ENCODE assay signal across 8 mouse cellular contexts in the genomic region with DNA sequence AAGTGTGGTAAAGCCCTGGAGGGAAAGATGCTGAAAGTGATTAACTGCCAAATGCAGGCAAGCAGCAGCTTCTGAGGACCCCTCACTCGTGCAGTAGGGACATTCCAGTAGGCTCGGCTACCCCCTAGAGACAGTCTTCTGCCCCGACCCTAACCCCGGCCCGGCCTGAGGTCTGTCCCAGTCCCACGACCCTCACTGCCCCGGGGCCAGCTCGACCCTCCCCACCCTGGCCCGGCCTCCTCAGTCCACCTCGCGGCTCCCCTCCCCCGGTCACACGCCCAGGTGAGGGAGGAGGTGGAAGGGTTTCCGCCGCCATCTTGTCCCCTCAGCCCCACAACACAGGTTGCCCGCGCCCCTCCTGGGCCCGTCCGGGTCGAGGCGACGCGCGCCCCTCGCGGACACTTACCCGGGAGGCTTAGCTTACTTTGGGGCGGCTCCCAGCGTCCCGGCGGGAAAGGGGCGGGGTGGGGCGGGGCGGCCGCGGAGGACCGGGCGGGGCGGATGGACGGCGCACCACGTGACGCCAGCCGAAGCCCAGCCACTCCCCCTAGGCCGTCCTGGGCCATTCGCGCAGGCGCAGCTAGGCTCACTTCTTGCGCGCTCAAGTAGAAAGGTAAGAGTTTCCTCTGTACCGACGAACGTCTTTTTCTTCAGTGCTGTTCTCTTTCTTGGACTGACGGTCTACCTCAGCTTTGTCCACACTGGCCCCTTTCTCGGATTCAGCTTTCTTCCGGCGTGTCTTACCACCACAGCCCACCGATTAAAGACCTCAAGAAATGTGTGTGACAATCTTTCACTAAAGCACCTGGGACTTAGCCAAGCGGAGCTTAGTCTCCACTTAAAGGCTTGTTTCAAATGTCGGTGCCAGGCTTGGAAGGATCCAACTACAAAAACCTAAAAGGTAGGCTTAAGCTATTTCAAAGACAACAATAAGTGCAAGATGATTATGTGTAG. TPM values are rescaled to one million over a fixed set of nuclear protein-coding genes. Genes with fewer than 3 reads are reported as not detected.
DNase-seq lines count a peak whose midpoint lies in the region; ATAC-seq and TF ChIP-seq lines count a peak whose summit lies in the region.

A gene (minus strand): TSS at position 456 of the 954 bp plus-strand sequence.

- DNase-seq in WW6 (ENCODE audit: low read depth, low spot score): peak; percentile 69
- DNase-seq in cerebellum, postnatal 4 days (ENCODE audit: low spot score in 2 of 2): peak; percentile 51 to 83
- DNase-seq in gastrocnemius, adult 18-20 months (ENCODE audit: low spot score): peak; percentile 85
- peak; percentile 95 for DNase-seq in hindbrain, postnatal 0 days (ENCODE audit: low spot score)
- peak; percentile 86 to 88 for DNase-seq in left cerebral cortex, adult 2 months (ENCODE audit: extremely low spot score in 1 of 2, low spot score in 2 of 2)
- peak; percentile 84 for DNase-seq in right cerebral cortex, adult 2 months (ENCODE audit: low spot score in 2 of 2)
- DNase-seq in urinary bladder, postnatal 14 days (ENCODE audit: low spot score): peak; percentile 89

- H3K36me3 ChIP-seq in hindbrain, postnatal 0 days (ENCODE audit: insufficient read depth, low read length): no peaks in the 10 kb centered on the region

- H3K27me3 ChIP-seq in hindbrain, postnatal 0 days (ENCODE audit: insufficient read depth, low read length): no peaks in the 10 kb centered on the region

- TF ChIP-seq CTCF in hindbrain, postnatal 0 days (IDR thresholded peaks at IDR 0.05; ENCODE audit: low read depth): peak; percentile 45
- TF ChIP-seq CTCF in left cerebral cortex, adult 2 months (IDR thresholded peaks at IDR 0.05): peak; percentile 29

- peak within 1 kb of the TSS; percentile 80 for H3K9ac ChIP-seq in hindbrain, postnatal 0 days (replicated peaks; ENCODE audit: low read length)

- 1% methylated on average over 54 of the region's 60 CpGs for WGBS in hindbrain, postnatal 0 days

- peak; percentile 98 for ATAC-seq in hindbrain, postnatal 0 days
- peak; percentile 88 for ATAC-seq in megakaryocyte, adult 5-6 weeks (ENCODE audit: poor library complexity, severe bottlenecking)

- intact Hi-C loops in left cerebral cortex, adult 2 months (cut with DNase I): loop anchor here (5.0 to 10.0 kb wide), 2 partner anchors 104 to 613 kb away; a partner anchor contains a TSS

- H3K9me3 ChIP-seq in hindbrain, postnatal 0 days (ENCODE audit: low read length): no peaks in the 10 kb centered on the region

- H3K4me2 ChIP-seq in hindbrain, postnatal 0 days (ENCODE audit: low read depth, low read length): peak within 1 kb of the TSS; percentile 60

- H3K4me3 ChIP-seq in hindbrain, postnatal 0 days (ENCODE audit: low read length): peak within 1 kb of the TSS; percentile 85
- peak within 1 kb of the TSS; percentile 85 for H3K4me3 ChIP-seq in left cerebral cortex, adult 2 months

- H3K4me1 ChIP-seq in hindbrain, postnatal 0 days (ENCODE audit: insufficient read depth, low read length): peaks cover 18% of the 10 kb centered on the region

- peak within 1 kb of the TSS; percentile 91 for H3K27ac ChIP-seq in hindbrain, postnatal 0 days
- H3K27ac ChIP-seq in left cerebral cortex, adult 2 months: peak within 1 kb of the TSS; percentile 73

RNA-seq across cellular contexts. Expression of the gene that starts here (rescaled TPM):
- 1 to 10 TPM; 8.1 to 9.7 TPM for total RNA-seq in gastrocnemius, adult 18-20 months (2021)
- 25.9 and 31.8 TPM in 2 replicates for total RNA-seq in hindbrain, postnatal 0 days (2014; rRNA removed)
- polyA plus RNA-seq in hindbrain, postnatal 0 days (2015; fragmentation: Nextera tagmentation; extraction: Ambion mirVana): 28.9 and 29.9 TPM in 2 replicates
- total RNA-seq in left cerebral cortex, adult 2 months (2021): 10 to 100 TPM; 31.9 to 33.1 TPM
- 7.7 and 8.2 TPM in 2 replicates for total RNA-seq in megakaryocyte, adult 5-6 weeks (2015)
- 14.3 and 18.5 TPM in 2 replicates for total RNA-seq in megakaryocyte, adult 5-6 weeks (2017)

Comparison
In these comparisons a context has a peak if more than half of its experiments do, and no peak if none do; other contexts are left out.
1. Peak in every context shown above with its lines: DNase-seq, ATAC-seq, H3K4me3 ChIP-seq and H3K27ac ChIP-seq.